Mouse (Mus musculus) monocyte, adult 5-6 weeks (primary cell): Measurements from ENCODE around the gene Tmem45b. TPM values are rescaled to one million over a fixed set of nuclear protein-coding genes. Genes with fewer than 3 reads are reported as not detected.
"Not testable (repeated sequence)": the region's sequence is repeated elsewhere in the genome, so short reads cannot be mapped to it uniquely, and the experiment has no call there.

Experiments
- ATAC-seq: fragments of 153-309, 156-312 bp; replicated peaks from 2 replicates; pipeline ENCODE4 v1.8.0; 2017; ENCODE audit warnings: mild to moderate bottlenecking; ENCODE audit not compliant: low TSS enrichment, insufficient number of reproducible peaks, severe bottlenecking, poor library complexity, low FRiP score
- total RNA-seq: library from RNA; stranded (forward); fragments of 200-1000, 200-491, 200-594 nt; gene quantifications from 3 replicates; pipeline ENCODE4 v1.2.3, GENCODE M21; 2017

Gene Tmem45b
- not detected in 3 replicates for total RNA-seq

- no peak for ATAC-seq
Observed at GRCm38 (mm10) chr9:31463692-31464474, at the start of gene Tmem45b. TSS of gene Tmem45b (minus strand) at chr9:31464462.

GRCm38 (mm10) chr9:31508189-31508588 lies 43.9 kb upstream of the Tmem45b start:
- ATAC-seq = no peak

- not testable (repeated sequence) for ATAC-seq
Observed at GRCm38 (mm10) chr9:31501221-31501620, 37.0 kb upstream of the Tmem45b start.

GRCm38 (mm10) chr9:31463190-31463589 lies 1.1 kb downstream of the Tmem45b start:
- no peak for ATAC-seq

- ATAC-seq = no peak
Observed at GRCm38 (mm10) chr9:31454356-31454755, 9.9 kb downstream of the Tmem45b start.

GRCm38 (mm10) chr9:31452166-31452565 lies 12.1 kb downstream of the Tmem45b start:
- ATAC-seq = no peak

GRCm38 (mm10) chr9:31449145-31449772 lies 15.0 kb downstream of the Tmem45b start:
- ATAC-seq = no peak

- ATAC-seq = no peak
Observed at GRCm38 (mm10) chr9:31444236-31444635, 20.0 kb downstream of the Tmem45b start.

GRCm38 (mm10) chr9:31441487-31441886 lies 22.8 kb downstream of the Tmem45b start:
- ATAC-seq = no peak

GRCm38 (mm10) chr9:31440366-31440765 lies 23.9 kb downstream of the Tmem45b start:
- no peak for ATAC-seq

- no peak for ATAC-seq
Observed at GRCm38 (mm10) chr9:31439341-31439740, 24.9 kb downstream of the Tmem45b start.

- no peak for ATAC-seq
Observed at GRCm38 (mm10) chr9:31438834-31439233, 25.4 kb downstream of the Tmem45b start.

- ATAC-seq = no peak
Observed at GRCm38 (mm10) chr9:31437861-31438260, 26.4 kb downstream of the Tmem45b start.

GRCm38 (mm10) chr9:31435415-31435814 lies 28.8 kb downstream of the Tmem45b start:
- ATAC-seq = no peak

GRCm38 (mm10) chr9:31433431-31433830 lies 30.8 kb downstream of the Tmem45b start:
- no peak for ATAC-seq

- no peak for ATAC-seq
Observed at GRCm38 (mm10) chr9:31432336-31432975, 31.8 kb downstream of the Tmem45b start.

- ATAC-seq = no peak
Observed at GRCm38 (mm10) chr9:31431751-31432150, 32.5 kb downstream of the Tmem45b start.

GRCm38 (mm10) chr9:31430011-31430410 lies 34.3 kb downstream of the Tmem45b start:
- no peak for ATAC-seq

GRCm38 (mm10) chr9:31428971-31429370 lies 35.3 kb downstream of the Tmem45b start:
- ATAC-seq = no peak

- no peak for ATAC-seq
Observed at GRCm38 (mm10) chr9:31422143-31422542, 42.1 kb downstream of the Tmem45b start.
